Mouse (Mus musculus) mouse embryonic stem cell (cell line): ENCODE data around the gene Frmpd1.

Source experiments
- in situ Hi-C, 2 experiments: fragments of 300-500 bp; cut with MboI; formaldehyde crosslinking; loops; 1 replicate in 1 of 2; 3 replicates in 1 of 2; pipeline ENCODE4 v1.14.3; 2019 to 2020; ENCODE audit warnings: low sequenced_read_pairs in 2 of 2, low pct_unique_long_range_greater_than_20kb in 1 of 2, mixed read lengths in 1 of 2; ENCODE audit not compliant: unreplicated experiment in 1 of 2

Frmpd1 gene

GRCm38 (mm10) chr4:45184521-45185330 lies at the start of gene Frmpd1:
TSS of gene Frmpd1 (plus strand) at chr4:45184875.
- in situ Hi-C loops, result no loop called here

- in situ Hi-C loops, result no loop called here
Measured at GRCm38 (mm10) chr4:45137636-45138035, 47.0 kb upstream of the Frmpd1 start.

GRCm38 (mm10) chr4:45141835-45142234 lies 42.8 kb upstream of the Frmpd1 start:
- in situ Hi-C loops, result no loop called here

- in situ Hi-C loops, result no loop called here
Measured at GRCm38 (mm10) chr4:45142411-45142810, 42.3 kb upstream of the Frmpd1 start.

- in situ Hi-C loops, result no loop called here
Measured at GRCm38 (mm10) chr4:45143005-45143404, 41.7 kb upstream of the Frmpd1 start.

- in situ Hi-C loops, result no loop called here
Measured at GRCm38 (mm10) chr4:45156433-45156832, 28.2 kb upstream of the Frmpd1 start.

- in situ Hi-C loops, result no loop called here
Measured at GRCm38 (mm10) chr4:45158608-45159007, 26.1 kb upstream of the Frmpd1 start.

- in situ Hi-C loops, result no loop called here
Measured at GRCm38 (mm10) chr4:45160773-45161172, 23.9 kb upstream of the Frmpd1 start.

- in situ Hi-C loops, result no loop called here
Measured at GRCm38 (mm10) chr4:45163711-45164110, 21.0 kb upstream of the Frmpd1 start.

- in situ Hi-C loops, result no loop called here
Measured at GRCm38 (mm10) chr4:45165477-45165876, 19.2 kb upstream of the Frmpd1 start.

- in situ Hi-C loops, result no loop called here
Measured at GRCm38 (mm10) chr4:45165955-45166354, 18.7 kb upstream of the Frmpd1 start.

GRCm38 (mm10) chr4:45171340-45171739 lies 13.3 kb upstream of the Frmpd1 start:
- in situ Hi-C loops, result no loop called here

GRCm38 (mm10) chr4:45183818-45184520 lies 706 bp upstream of the Frmpd1 start:
- in situ Hi-C loops, result no loop called here

GRCm38 (mm10) chr4:45185331-45185669 lies 625 bp downstream of the Frmpd1 start:
- in situ Hi-C loops, result no loop called here

GRCm38 (mm10) chr4:45198296-45198695 lies 13.6 kb downstream of the Frmpd1 start:
- in situ Hi-C loops, result no loop called here

- in situ Hi-C loops, result no loop called here
Measured at GRCm38 (mm10) chr4:45203283-45203682, 18.6 kb downstream of the Frmpd1 start.

- in situ Hi-C loops, result no loop called here
Measured at GRCm38 (mm10) chr4:45207444-45207843, 22.8 kb downstream of the Frmpd1 start.

- in situ Hi-C loops, result no loop called here
Measured at GRCm38 (mm10) chr4:45208832-45209363, 24.2 kb downstream of the Frmpd1 start.

GRCm38 (mm10) chr4:45212342-45213063 lies 27.8 kb downstream of the Frmpd1 start:
- in situ Hi-C loops, result no loop called here
